Comparison of ENCODE assay signal across 11 mouse cellular contexts in genomic region chr4:45208832-45209363, GRCm38 (mm10). TPM values are rescaled to one million over a fixed set of nuclear protein-coding genes. Genes with fewer than 3 reads are reported as not detected.
DNase-seq lines count a peak whose midpoint lies in the region; ATAC-seq lines count a peak whose summit lies in the region.
"Had no signal": no experiment of that assay in that cellular context is flagged by ENCODE, and none has a peak within 500 bp of the region (broad histone marks: within the 10 kb centered on the region; RNA-seq: fewer than 3 reads in every experiment).

No protein-coding gene starts in this region.

- 31% methylated on average over 12 of the region's 12 CpGs for WGBS in forebrain, embryonic 12.5 days

- H3K4me1 ChIP-seq in forebrain, embryonic 12.5 days = peaks cover 14% of the 10 kb centered on the region

- no peak overlapping the region for H3K9ac ChIP-seq in forebrain, embryonic 12.5 days

- no peaks in the 10 kb centered on the region for H3K36me3 ChIP-seq in forebrain, embryonic 12.5 days (replicated peaks)

- 0 out of 2 replicates have a peak, but pooled peaks cover 3% of the 10 kb centered on the region for H3K27me3 ChIP-seq in forebrain, embryonic 12.5 days

- ATAC-seq in forebrain, embryonic 12.5 days (ENCODE audit: low FRiP score) = peak; percentile 73
- ATAC-seq: lung, postnatal 0 days had no signal

- H3K9me3 ChIP-seq in forebrain, embryonic 12.5 days = no peaks in the 10 kb centered on the region

- peak; percentile 13 for DNase-seq in gastrocnemius, postnatal 14 days
- no peak for DNase-seq in gastrocnemius, postnatal 25 days
- peak; percentile 43 to 47 for DNase-seq in layer of hippocampus, adult 8-10 months (ENCODE audit: low spot score in 2 of 2)
- peak; percentile 97 for DNase-seq in retina, postnatal 1 day
- no peak for DNase-seq in heart, postnatal 25 days (ENCODE audit: low spot score)
- DNase-seq in lung, adult 18-20 months = no peak
- no peak for DNase-seq in adrenal gland, adult 2 months
- DNase-seq: kidney, adult 8-10 months; thymus, adult 18-20 months had no signal

- H3K4me3 ChIP-seq in forebrain, embryonic 12.5 days (replicated peaks) = no peak overlapping the region

- H3K4me2 ChIP-seq in forebrain, embryonic 12.5 days = peak overlapping the region; percentile 17; the same call in 1 of the 2 replicates

- intact Hi-C loops in gastrocnemius, postnatal 14 days (cut with DNase I; ENCODE audit: low total_unique reads) = no loop called here
- intact Hi-C loops in heart, postnatal 25 days (cut with DNase I) = no loop called here

- peak overlapping the region; percentile 50; the same call in 1 of the 2 replicates for H3K27ac ChIP-seq in forebrain, embryonic 12.5 days

RNA-seq across cellular contexts. Expression of gene Frmpd1, which starts 24.2 kb away (rescaled TPM):
- total RNA-seq in gastrocnemius, postnatal 14 days (2021) = 1 to 10 TPM; 1.9 to 2.5 TPM
- total RNA-seq in gastrocnemius, postnatal 25 days (2021) = under 1 TPM; 0.51 to 0.56 TPM
- polyA plus RNA-seq in forebrain, embryonic 12.5 days (2016; fragmentation: Nextera tagmentation; extraction: Ambion mirVana) = 0.96 and 1.00 TPM in 2 replicates
- total RNA-seq in layer of hippocampus, adult 8-10 months (2022) = 10 to 100 TPM; 10.0 to 14.9 (median 12.5) TPM
- total RNA-seq in heart, postnatal 25 days (2021) = under 1 TPM; 0.22 to 0.29 TPM
- total RNA-seq in adrenal gland, adult 2 months (2021) = 1 to 10 TPM; 5.2 to 7.4 TPM
- 3.7 and 4.0 TPM in 2 replicates for polyA plus RNA-seq in adrenal gland, adult 2 months (2012; rRNA removed)

Comparison
In these comparisons a context has a peak if more than half of its experiments do, and no peak if none do; other contexts are left out.
1. DNase-seq: peak in gastrocnemius, postnatal 14 days (single experiment), layer of hippocampus, adult 8-10 months (2 of 2) and retina, postnatal 1 day (single experiment); none in gastrocnemius, postnatal 25 days (single experiment), heart, postnatal 25 days (single experiment), lung, adult 18-20 months (0 of 2) and adrenal gland, adult 2 months (single experiment).